Mouse (Mus musculus) embryonic fibroblast, embryonic 13.5 days (primary cell): ENCODE measurements around the gene C4b. TPM values are rescaled to one million over a fixed set of nuclear protein-coding genes. Genes with fewer than 3 reads are reported as not detected.

Source experiments
- H3K27ac ChIP-seq: 2 replicates; pipeline ENCODE4 v1.5.1; 2012; ENCODE audit warnings: low read length, control low read depth, inconsistent platforms; ENCODE audit not compliant: insufficient read depth
- H3K4me1 ChIP-seq: 2 replicates; pipeline ENCODE4 v1.6.1; 2011; ENCODE audit warnings: low read length; ENCODE audit not compliant: control insufficient read depth, insufficient read depth
- H3K4me3 ChIP-seq: 2 replicates; pipeline ENCODE4 v1.5.1; 2011; ENCODE audit warnings: mild to moderate bottlenecking, control low read depth, low read length; ENCODE audit not compliant: insufficient read depth
- CTCF ChIP-seq: IDR thresholded peaks from 2 replicates; pipeline ENCODE4 v1.5.1; 2011; ENCODE audit warnings: mild to moderate bottlenecking, control low read depth, low read length, moderate library complexity, borderline replicate concordance; ENCODE audit not compliant: insufficient read depth
- POLR2A ChIP-seq: IDR thresholded peaks from 2 replicates; pipeline ENCODE4 v1.6.1; 2011; ENCODE audit warnings: low read depth, mild to moderate bottlenecking, control low read depth, low read length, moderate library complexity
- polyA plus RNA-seq: library from polyadenylated mRNA; stranded (reverse); fragments of >200 nt; gene quantifications from 2 replicates; pipeline ENCODE4 v1.2.4, GENCODE M21; 2011; ENCODE audit warnings: low read depth; ENCODE audit not compliant: missing spikeins, insufficient read length

C4b gene
- polyA plus RNA-seq, 1 experiment: 2.1 TPM

DNA sequence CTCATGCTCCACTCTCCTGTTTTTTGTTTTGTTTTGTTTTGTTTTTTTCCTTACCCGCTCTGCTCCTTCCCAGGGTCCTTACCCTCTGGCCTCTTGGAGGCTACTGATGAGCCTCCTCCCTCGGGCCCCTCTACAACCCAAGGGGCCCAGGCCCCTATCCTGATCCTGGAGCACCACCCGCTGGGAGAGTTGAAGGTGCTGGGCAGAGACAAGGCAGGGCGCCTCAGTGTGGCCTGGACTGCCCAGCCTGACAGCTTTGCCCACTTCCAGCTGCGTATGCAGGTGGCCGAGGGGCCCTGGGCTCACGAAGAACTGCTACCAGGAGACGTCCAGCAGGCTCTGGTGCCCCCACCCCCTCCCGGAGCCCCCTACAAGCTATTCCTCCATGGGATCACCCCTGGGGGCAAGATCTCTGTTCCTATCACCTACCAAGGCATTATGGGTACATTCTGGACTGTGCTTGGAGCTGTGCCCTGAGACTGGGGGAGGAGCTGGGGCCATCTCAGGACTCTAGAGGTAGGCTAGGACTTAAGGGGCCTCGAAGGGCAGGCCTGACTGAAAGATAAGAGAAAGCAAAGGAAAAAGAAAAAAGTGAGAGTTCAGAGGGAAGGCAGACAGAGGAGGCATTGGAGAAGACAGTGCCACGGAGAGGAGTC is 61.7 kb downstream of the C4b start:
- Histone ChIP-seq H3K27ac (no peak overlapping the region), H3K4me3 (no peak overlapping the region), H3K4me1 (peaks cover 19% of the 10 kb centered on the region; the same call in 1 of the 2 replicates)
- TF ChIP-seq CTCF: no peak
- no peak for TF ChIP-seq POLR2A

- H3K4me1 ChIP-seq: peaks cover 19% of the 10 kb centered on the region; the same call in 1 of the 2 replicates
- TF ChIP-seq CTCF (no peak), POLR2A (no peak)
- no peak overlapping the region for H3K4me3 ChIP-seq
- H3K27ac ChIP-seq: no peak overlapping the region
Measured at GRCm38 (mm10) chr17:34681132-34681571, 62.5 kb downstream of the C4b start.

GRCm38 (mm10) chr17:34680621-34681020 is 63.1 kb downstream of the C4b start:
- no peak overlapping the region for H3K27ac ChIP-seq
- no peak for TF ChIP-seq CTCF
- TF ChIP-seq POLR2A: no peak
- H3K4me1 ChIP-seq: peaks cover 19% of the 10 kb centered on the region; the same call in 1 of the 2 replicates
- H3K4me3 ChIP-seq: no peak overlapping the region

DNA sequence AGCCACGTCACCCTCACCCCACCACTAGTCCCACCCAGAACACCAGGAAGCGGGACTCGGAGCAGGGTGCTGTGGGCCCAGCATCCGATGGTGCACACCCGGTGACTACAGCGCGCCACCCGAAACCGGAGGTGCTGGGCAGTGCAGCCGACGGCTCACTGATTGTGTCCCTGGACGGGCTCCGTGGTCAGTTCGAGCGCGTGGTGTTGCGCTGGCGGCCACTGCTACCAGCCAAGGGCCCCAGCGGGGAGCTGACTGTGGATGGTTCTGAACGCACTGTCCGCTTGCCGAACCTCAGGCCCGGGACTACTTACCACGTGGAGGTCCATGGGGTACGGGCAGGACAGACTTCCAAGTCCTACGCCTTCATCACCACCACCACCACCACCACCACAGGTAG is 63.5 kb downstream of the C4b start:
- TF ChIP-seq POLR2A: no peak
- TF ChIP-seq CTCF: no peak
- no peak overlapping the region for H3K27ac ChIP-seq
- peaks cover 15% of the 10 kb centered on the region; the same call in 1 of the 2 replicates for H3K4me1 ChIP-seq
- H3K4me3 ChIP-seq: no peak overlapping the region

Other genes starting within 250 kb of the C4b start
- gene Btnl6, start 226.5 kb downstream of the C4b start, polyA plus RNA-seq: not detected in 2 replicates
- gene Notch4, start 179.6 kb downstream of the C4b start, polyA plus RNA-seq: 0.28 and 0.56 TPM in 2 replicates
- 0.99 and 1.0 TPM in 2 replicates for gene Gpsm3, start 154.1 kb downstream of the C4b start, polyA plus RNA-seq
- gene Pbx2, start 152.6 kb downstream of the C4b start, polyA plus RNA-seq: 38.2 and 43.9 TPM in 2 replicates
- gene Ager, start 146.0 kb downstream of the C4b start, polyA plus RNA-seq: 0.70 and 0.83 TPM in 2 replicates
- gene Rnf5, start 140.2 kb downstream of the C4b start, polyA plus RNA-seq: 34.1 and 41.0 TPM in 2 replicates
- gene Agpat1, start 139.6 kb downstream of the C4b start, polyA plus RNA-seq: 97.5 and 109 TPM in 2 replicates
- 0.48 and 0.51 TPM in 2 replicates for gene Egfl8, start 127.9 kb downstream of the C4b start, polyA plus RNA-seq
- 28.2 and 32.3 TPM in 2 replicates for gene Ppt2, start 115.4 kb downstream of the C4b start, polyA plus RNA-seq
- gene Prrt1, start 114.3 kb downstream of the C4b start, polyA plus RNA-seq: 0.53 TPM in 1 of 2 replicates, not detected in the other
- gene Fkbpl, start 99.1 kb downstream of the C4b start, polyA plus RNA-seq: 17.9 and 20.2 TPM in 2 replicates
- gene Atf6b, start 96.7 kb downstream of the C4b start, polyA plus RNA-seq: 65.2 and 83.8 TPM in 2 replicates
- 0.19 and 0.20 TPM in 2 replicates for gene Tnxb, start 73.3 kb downstream of the C4b start, polyA plus RNA-seq
- not detected in 2 replicates for gene Cyp21a1, start 60.7 kb upstream of the C4b start, polyA plus RNA-seq
- 17.9 and 19.2 TPM in 2 replicates for gene Stk19, start 93.1 kb upstream of the C4b start, polyA plus RNA-seq
- 21.9 and 25.0 TPM in 2 replicates for gene Dxo, start 93.1 kb upstream of the C4b start, polyA plus RNA-seq
- gene Skiv2l, start 106.3 kb upstream of the C4b start, polyA plus RNA-seq: 25.6 and 27.7 TPM in 2 replicates
- gene Nelfe, start 106.5 kb upstream of the C4b start, polyA plus RNA-seq: 31.5 and 34.7 TPM in 2 replicates
- gene Cfb, start 118.6 kb upstream of the C4b start, polyA plus RNA-seq: 0.26 TPM in 1 of 2 replicates, not detected in the other
- 12.3 and 16.2 TPM in 2 replicates for gene Zbtb12, start 135.6 kb upstream of the C4b start, polyA plus RNA-seq
- 0.58 TPM in 1 of 2 replicates, not detected in the other for gene Gm20547, start 138.2 kb upstream of the C4b start, polyA plus RNA-seq
- 3.0 and 6.6 TPM in 2 replicates for gene C2, start 154.4 kb upstream of the C4b start, polyA plus RNA-seq
- gene Ehmt2, start 154.6 kb upstream of the C4b start, polyA plus RNA-seq: 84.7 and 94.2 TPM in 2 replicates
- gene Slc44a4, start 170.6 kb upstream of the C4b start, polyA plus RNA-seq: not detected in 2 replicates
- gene Neu1, start 187.4 kb upstream of the C4b start, polyA plus RNA-seq: 10.0 and 11.3 TPM in 2 replicates
- 20.9 and 36.6 TPM in 2 replicates for gene Hspa1b, start 215.4 kb upstream of the C4b start, polyA plus RNA-seq
- gene Gm20481, start 226.0 kb upstream of the C4b start, polyA plus RNA-seq: not detected in 2 replicates
- 6.0 and 6.5 TPM in 2 replicates for gene Hspa1a, start 228.3 kb upstream of the C4b start, polyA plus RNA-seq
- not detected in 2 replicates for gene Hspa1l, start 228.8 kb upstream of the C4b start, polyA plus RNA-seq
- 74.8 and 93.3 TPM in 2 replicates for gene Lsm2, start 238.0 kb upstream of the C4b start, polyA plus RNA-seq